Mouse (Mus musculus): ENCODE measurements around the gene Slc35b4. TPM values are rescaled to one million over a fixed set of nuclear protein-coding genes. Genes with fewer than 3 reads are reported as not detected.

The Slc35b4 gene
- polyA plus RNA-seq, 3 experiments from 2014 or later, result 28.3 to 31.6 (median 31.2) TPM

DNA sequence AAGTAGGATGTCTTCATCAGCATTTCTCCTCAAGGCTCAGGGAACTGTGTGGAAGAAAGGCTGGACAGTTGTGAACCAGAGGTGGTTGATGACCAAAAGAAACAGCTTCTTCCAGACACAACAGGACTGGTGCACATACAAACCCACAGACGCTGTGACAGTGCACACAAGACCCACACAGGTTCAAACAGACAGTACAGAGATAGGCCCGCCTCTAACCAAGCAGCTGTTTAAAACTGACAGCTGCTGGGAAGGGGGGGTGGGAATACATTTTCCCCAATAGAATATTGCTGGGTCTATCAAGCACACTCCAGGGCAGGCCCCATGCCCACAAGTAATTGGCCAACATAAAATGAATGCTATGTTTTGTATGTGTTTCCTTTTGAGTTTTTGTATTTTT lies 52.5 kb downstream of the Slc35b4 start:
- no peak for ATAC-seq

GRCm38 (mm10) chr6:34116838-34117478 lies 60.0 kb downstream of the Slc35b4 start:
- ATAC-seq, result no peak

- no peak for ATAC-seq
These were observed 65.5 kb downstream of the Slc35b4 start for GRCm38 (mm10) chr6:34111406-34111805.

GRCm38 (mm10) chr6:34110571-34110970 lies 66.3 kb downstream of the Slc35b4 start:
- ATAC-seq, result no peak

Other genes starting within 250 kb of the Slc35b4 start
- gene Lrguk, start 147.7 kb downstream of the Slc35b4 start, polyA plus RNA-seq (2017; shearing (Covaris generic)), result not detected
- 100 to 1,000 TPM; 371 to 476 (median 432) TPM for gene Akr1b3, start 140.4 kb upstream of the Slc35b4 start, polyA plus RNA-seq (2017; shearing (Covaris generic))
- gene Akr1b8, start 177.0 kb upstream of the Slc35b4 start, polyA plus RNA-seq (2017; shearing (Covaris generic)), result under 1 TPM in 1 of 3 experiments, not detected in 2; 0.58 TPM
- 10 to 100 TPM; 42.7 to 61.2 (median 50.5) TPM for gene Akr1b10, start 207.1 kb upstream of the Slc35b4 start, polyA plus RNA-seq (2017; shearing (Covaris generic))
- not detected for gene Akr1b7, start 235.2 kb upstream of the Slc35b4 start, polyA plus RNA-seq (2017; shearing (Covaris generic))

Measured in inflammation-experienced regulatory T-cells, adult 6 months (primary cell).